Mouse (Mus musculus): Measurements from ENCODE around the gene Gm20390. TPM values are rescaled to one million over a fixed set of nuclear protein-coding genes. Genes with fewer than 3 reads are reported as not detected.

The Gm20390 gene
- not detected in 2 replicates for total RNA-seq (2017)

DNA sequence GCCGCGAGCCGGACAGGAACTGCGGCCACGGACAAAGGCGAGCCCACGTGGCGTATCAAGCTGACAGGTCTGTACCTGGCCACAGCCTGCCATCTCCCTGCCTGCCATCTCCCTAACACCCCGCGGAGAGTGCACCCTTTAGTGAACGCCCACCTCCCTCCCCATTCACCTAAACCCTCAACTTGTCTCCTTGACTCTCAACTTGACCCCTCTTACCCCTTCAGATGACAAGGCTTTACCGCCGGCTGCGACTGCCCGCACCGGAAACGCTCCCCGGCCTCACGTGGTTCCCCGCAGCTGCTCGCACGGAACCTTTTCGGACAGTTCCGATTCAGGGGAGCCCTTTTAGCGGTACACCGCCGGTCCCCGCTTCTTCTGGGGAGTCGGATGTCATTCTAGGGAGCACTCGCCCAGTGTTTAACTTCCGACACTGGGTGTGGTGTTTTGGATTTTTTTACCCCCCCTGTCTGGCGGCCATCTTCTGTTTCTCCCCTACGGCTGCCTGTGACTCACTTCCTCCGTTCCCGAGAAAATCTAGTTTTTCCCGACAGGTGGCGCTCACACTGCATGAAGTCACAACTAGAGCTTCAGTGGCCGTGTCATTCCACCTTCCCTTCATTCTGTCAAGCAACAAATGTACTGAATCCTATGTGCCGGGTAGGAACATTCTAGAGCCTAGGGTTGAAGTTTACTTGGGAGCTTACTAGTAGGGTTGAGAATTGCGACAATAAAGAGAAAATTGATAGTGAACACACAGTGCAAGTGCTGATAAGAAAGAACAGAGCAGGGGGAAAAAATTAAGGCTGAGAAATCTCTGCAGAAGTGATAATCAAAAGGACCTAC, at the start of gene Gm20390, which contains the start of gene Nme1:
Gene Gm20390 (minus strand): TSS at position 289 of the 843 bp plus-strand sequence.
Gene Nme1 (minus strand): TSS at position 517 of the 843 bp plus-strand sequence.
- ATAC-seq (replicated peaks in 1 of 2; ENCODE audit: insufficient read depth in 1 of 2, low FRiP score in 2 of 2, low TSS enrichment in 1 of 2, low read depth in 1 of 2, poor library complexity in 2 of 2, severe bottlenecking in 2 of 2) = peak; percentile 94 to 96

DNA sequence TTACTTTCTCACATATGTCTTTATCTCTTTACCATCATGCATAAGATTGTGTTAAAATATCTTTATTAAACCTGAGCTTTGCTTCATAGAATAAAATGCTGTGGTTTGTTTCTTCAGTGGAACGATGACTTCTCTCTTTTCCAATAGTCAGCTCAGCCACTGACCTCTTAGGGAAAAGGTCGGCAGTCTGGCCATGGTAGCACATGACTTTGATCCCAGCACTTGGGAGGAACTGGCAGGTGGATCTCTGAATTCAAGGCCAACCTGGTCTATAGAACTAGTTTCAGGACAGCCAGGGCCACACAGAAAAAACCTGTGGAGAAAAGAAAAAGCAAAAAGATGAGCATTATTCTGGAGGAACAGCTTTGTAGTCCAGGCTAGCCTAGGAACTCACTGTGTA, 35.3 kb upstream of the Gm20390 start:
- no peak for ATAC-seq (replicated peaks in 1 of 2; ENCODE audit: insufficient read depth in 1 of 2, low FRiP score in 2 of 2, low TSS enrichment in 1 of 2, low read depth in 1 of 2, poor library complexity in 2 of 2, severe bottlenecking in 2 of 2)

DNA sequence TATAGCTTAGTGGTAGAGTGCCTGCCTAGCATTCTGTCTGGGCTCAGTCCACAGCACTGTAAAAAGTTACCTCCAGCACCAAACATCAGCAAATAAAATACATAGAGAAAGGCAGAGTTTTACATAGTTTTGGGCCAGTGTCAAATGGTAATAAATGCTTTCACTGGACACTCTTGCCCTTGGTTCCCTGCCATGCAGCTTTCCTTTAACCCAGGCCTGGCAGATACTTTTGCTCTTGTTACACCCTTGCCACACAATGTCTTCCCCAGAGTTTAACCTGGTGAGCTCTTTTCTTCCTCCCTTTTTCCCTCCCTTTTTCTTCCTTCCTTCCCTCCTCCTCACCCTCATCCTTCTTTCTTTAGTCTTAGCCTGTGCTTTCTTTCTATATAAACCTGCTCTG, 31.2 kb upstream of the Gm20390 start:
- no peak for ATAC-seq (replicated peaks in 1 of 2; ENCODE audit: insufficient read depth in 1 of 2, low FRiP score in 2 of 2, low TSS enrichment in 1 of 2, low read depth in 1 of 2, poor library complexity in 2 of 2, severe bottlenecking in 2 of 2)

DNA sequence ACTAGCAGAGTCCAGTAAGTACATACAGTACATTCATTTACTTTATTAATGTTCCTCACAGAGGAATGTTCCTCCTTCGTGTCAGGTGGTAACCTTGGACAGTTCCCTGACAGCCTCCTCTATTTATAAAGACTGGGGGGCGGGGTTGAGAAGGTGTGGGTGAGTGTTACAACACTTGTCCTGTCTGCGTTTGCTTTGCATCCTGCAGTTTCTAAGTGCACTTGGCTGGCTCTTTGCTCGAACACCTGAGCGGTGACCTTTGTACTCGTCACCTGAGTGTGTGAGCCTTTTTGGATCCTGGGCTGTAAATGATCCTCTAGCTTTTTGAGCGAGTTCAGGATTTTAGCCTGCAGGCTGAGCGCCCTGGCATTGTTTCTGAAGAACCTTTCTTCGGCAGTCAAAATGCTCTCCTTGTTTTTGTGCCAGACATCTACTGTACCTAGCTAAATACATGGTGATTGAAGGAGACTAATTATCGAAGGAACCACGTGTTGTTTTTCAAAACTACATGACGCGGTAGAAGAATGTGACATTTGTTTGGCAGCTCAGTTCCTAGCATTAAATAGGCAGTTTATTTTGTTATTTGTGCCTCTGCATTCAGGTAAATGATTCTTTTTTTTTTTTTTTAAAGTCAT, 29.2 kb upstream of the Gm20390 start:
- ATAC-seq (replicated peaks in 1 of 2; ENCODE audit: insufficient read depth in 1 of 2, low FRiP score in 2 of 2, low TSS enrichment in 1 of 2, low read depth in 1 of 2, poor library complexity in 2 of 2, severe bottlenecking in 2 of 2) = peak; percentile 0 to 1; a peak in 1 of 4 replicates

DNA sequence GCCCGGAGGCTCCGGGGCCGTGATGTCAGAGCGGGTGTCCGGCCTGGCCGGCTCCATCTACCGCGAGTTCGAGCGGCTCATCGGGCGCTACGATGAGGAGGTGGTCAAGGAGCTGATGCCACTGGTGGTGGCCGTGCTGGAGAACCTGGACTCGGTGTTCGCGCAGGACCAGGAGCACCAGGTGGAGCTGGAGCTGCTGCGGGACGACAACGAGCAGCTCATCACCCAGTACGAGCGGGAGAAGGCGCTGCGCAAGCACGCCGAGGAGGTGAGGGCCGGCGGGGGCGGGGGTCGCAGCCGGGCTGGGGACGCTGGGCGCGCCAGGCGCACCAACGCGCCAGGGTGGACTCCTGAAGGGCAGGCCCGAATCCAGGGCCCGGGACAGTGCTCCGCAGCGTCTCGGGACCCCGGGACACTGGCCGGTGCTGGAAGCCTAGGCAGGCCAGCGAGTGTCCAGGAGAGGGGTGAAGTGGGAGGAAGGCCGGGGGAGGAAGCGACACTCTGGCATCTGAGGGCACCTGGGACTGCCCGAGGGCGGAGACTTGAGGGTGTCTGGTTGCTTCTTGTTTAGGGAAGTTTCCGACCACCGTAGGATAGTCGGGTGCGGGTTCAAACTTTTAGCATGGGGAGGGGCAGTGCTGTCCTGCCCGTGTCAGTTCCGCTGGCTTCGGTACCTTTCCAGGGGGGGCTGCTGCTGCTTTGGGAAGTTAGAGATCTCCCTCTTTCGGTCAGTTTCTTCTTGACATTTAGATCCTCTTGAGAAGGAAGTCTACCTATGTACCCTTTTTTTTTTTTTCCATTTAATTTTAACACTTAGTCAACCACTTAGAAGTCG, 28.4 kb upstream of the Gm20390 start:
- ATAC-seq (replicated peaks in 1 of 2; ENCODE audit: insufficient read depth in 1 of 2, low FRiP score in 2 of 2, low TSS enrichment in 1 of 2, low read depth in 1 of 2, poor library complexity in 2 of 2, severe bottlenecking in 2 of 2) = peak; percentile 37 to 59

DNA sequence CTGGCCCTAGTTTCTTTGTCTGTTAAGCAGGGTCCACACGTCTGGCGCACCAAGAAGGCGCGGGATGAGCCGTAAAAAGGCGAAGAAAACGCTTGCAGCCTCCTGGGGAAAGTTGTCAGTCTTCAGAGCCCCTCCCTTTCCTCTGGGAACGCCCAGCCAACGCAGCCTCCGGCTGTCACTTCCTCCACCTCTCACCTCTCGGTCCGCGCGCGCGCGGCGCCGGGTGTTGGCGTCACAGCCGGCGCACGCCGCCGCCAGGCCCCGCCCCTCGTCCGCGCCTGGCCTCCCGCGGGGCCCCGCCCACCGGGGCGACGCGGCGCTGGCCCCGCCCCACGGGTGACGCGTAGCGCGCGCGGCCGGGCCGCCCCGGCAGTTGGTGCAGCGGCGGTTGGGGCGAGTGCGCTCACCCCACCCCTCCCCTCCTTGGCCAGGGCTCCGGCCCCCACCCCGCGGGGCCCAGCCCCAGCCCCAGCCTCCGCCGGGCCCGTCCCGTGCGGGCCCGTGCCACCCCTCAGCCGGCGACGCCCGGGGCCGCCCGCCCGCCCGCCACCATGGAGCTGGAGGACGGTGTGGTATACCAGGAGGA, 27.7 kb upstream of the Gm20390 start, which contains the start of gene Spag9:
Gene Spag9 (plus strand): TSS at position 372 of the 586 bp plus-strand sequence.
- peak; percentile 76 to 79 for ATAC-seq (replicated peaks in 1 of 2; ENCODE audit: insufficient read depth in 1 of 2, low FRiP score in 2 of 2, low TSS enrichment in 1 of 2, low read depth in 1 of 2, poor library complexity in 2 of 2, severe bottlenecking in 2 of 2)

DNA sequence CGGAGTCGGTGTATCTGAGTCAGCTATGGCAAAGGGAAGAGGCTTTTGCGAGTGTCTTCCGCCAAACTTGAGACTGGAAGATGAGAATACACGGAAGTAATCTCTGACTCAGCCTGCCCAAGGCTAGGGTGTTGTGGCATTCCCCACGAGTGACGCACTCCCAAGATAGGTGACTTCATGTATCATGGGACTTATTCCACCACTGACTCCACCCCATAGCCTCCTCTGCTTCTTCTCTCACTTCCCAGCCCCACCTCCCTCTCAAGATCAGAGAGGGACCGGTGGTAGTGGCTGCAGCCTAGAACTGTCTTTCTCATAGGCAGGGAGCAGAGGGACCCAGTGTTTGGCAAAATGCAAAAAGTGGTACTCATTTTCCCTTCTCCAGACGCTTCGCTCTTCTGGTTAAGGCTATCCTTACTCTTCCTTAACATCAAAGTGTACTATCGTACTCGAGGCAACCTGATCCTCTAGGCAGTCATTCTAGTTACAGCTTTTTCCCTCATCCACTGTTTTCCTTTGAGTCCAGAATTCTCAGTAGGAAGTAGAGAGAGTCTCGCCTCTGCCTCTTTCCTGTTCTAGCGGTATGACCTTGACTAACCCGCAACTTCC, 27.1 kb upstream of the Gm20390 start:
- peak; percentile 84 for ATAC-seq (replicated peaks in 1 of 2; ENCODE audit: insufficient read depth in 1 of 2, low FRiP score in 2 of 2, low TSS enrichment in 1 of 2, low read depth in 1 of 2, poor library complexity in 2 of 2, severe bottlenecking in 2 of 2)

DNA sequence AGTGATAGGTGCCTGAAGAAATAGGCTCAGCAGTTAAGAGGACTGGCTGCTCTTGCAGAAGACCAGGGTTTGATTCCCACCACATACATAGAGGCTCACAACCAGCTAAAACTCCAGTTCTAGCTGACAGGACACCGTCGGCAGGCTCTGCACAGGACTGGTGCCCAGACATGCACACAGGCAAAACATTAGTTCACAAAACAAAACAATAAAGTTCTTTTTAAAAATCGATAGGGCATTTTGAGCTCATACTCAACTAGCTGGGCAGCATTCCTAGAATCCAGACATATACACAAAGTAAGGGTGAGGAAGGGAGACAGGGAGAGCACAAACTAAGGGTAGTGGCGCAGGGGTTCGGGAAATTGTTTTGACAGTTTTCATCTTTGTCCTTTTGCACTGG, 26.4 kb upstream of the Gm20390 start:
- no peak for ATAC-seq (replicated peaks in 1 of 2; ENCODE audit: insufficient read depth in 1 of 2, low FRiP score in 2 of 2, low TSS enrichment in 1 of 2, low read depth in 1 of 2, poor library complexity in 2 of 2, severe bottlenecking in 2 of 2)

DNA sequence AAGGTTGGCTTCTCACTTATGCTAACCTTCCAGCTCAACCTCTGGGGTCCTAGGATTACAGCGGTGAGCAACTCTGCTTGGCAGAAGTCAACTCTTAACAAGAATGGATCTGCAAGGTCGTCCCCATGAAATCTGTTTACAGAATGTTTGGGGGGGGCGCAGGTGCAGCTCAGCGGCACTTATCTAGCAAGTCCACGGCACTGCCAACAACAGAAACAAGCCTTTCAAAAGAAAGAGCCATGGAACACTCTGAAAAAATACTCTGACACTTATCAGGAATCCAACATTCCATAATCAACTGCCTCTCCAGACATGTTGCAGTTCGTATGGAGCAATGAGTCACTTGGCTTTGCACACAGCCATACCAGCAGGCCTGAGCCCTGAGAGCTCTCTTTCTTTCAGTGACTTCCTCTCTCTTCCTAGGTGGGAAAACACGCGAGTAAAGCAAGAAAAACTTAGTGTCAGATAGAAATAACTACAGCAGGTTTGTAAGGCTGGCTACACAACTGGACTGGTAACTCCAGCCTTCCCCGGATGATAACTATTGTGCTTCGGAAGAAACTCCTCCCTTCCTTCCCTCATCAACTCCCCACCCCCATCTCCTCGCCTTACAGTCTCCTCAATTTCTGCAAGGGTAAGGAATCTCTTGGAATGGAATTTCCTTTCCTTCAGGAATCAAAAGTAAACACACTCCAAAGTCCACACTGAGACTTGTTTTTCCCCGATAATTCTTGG, 20.4 kb upstream of the Gm20390 start:
- no peak for ATAC-seq (replicated peaks in 1 of 2; ENCODE audit: insufficient read depth in 1 of 2, low FRiP score in 2 of 2, low TSS enrichment in 1 of 2, low read depth in 1 of 2, poor library complexity in 2 of 2, severe bottlenecking in 2 of 2)

DNA sequence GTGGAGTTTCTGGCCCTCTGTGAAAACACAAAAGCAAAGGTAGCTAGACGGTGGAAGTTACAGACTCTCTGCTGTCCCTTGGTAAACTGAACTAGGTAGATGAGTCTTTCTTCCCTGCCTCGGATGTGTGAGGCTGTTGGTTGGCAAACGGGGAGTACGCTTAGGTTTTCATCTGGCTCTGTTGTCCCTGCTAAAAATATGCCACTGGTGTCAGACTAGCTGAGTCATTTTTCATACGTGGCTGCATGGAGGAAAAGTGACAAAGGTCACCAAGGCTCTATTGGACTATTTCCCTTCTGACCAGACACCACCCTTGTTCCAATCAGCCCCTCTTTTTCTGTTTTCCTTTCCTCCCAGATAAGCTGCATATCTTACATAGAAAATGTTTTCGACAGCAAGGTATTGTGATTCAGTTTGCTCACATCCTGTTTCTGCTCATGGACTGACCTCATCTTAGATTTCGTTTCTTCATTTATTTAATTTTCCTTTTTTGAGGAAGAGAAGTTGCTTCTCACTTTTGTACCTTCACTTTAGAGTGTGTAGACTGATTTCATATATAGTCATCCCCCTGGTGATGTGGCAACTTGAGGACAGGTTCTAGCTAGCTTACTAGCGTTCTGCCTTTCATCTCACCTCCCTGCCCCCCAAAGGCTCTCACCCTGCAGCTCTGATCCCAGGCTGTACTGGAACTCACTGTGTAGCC, 19.7 kb upstream of the Gm20390 start:
- peak in 1 of 2 experiments; percentile 32; a peak in 2 of 4 replicates for ATAC-seq (replicated peaks in 1 of 2; ENCODE audit: insufficient read depth in 1 of 2, low FRiP score in 2 of 2, low TSS enrichment in 1 of 2, low read depth in 1 of 2, poor library complexity in 2 of 2, severe bottlenecking in 2 of 2)

DNA sequence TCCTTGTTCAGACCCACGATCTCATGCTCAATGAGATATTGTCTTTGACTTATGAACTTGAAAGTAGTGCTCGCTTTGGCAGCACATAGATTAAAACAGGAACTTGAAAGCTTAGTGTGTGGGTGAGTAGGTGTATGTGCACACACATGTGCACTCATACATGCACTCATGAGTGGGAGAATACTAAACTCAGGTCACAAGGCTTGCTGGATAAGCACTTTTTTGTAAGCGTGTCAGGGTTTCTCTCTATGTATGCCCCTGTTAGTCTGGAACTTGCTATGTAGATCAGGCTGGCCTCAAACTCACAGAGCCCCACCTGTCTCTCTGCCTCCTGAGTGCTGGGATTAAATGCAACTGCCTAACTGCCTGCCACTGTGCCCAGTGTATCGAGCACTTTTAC, 18.9 kb upstream of the Gm20390 start:
- no peak for ATAC-seq (replicated peaks in 1 of 2; ENCODE audit: insufficient read depth in 1 of 2, low FRiP score in 2 of 2, low TSS enrichment in 1 of 2, low read depth in 1 of 2, poor library complexity in 2 of 2, severe bottlenecking in 2 of 2)

DNA sequence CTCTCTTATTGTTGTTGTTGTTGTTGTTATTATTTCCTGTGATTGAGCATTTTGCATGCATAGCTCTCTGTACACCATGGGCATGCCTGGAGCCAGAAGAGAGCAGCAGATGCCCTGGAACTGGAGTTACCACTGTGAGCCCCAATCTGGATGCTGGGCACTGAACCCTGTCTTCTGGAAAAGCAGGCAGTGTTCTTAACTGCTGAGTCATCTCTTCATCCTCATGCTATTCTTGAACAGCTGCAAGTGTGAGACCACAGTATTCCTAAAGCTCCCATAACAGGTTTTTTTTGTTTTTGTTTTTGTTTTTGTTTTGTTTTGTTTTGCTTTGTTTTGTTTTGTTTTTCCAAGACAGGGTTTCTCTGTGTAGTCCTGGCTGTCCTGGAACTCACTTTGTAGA, 18.2 kb upstream of the Gm20390 start:
- ATAC-seq (replicated peaks in 1 of 2; ENCODE audit: insufficient read depth in 1 of 2, low FRiP score in 2 of 2, low TSS enrichment in 1 of 2, low read depth in 1 of 2, poor library complexity in 2 of 2, severe bottlenecking in 2 of 2) = no peak

DNA sequence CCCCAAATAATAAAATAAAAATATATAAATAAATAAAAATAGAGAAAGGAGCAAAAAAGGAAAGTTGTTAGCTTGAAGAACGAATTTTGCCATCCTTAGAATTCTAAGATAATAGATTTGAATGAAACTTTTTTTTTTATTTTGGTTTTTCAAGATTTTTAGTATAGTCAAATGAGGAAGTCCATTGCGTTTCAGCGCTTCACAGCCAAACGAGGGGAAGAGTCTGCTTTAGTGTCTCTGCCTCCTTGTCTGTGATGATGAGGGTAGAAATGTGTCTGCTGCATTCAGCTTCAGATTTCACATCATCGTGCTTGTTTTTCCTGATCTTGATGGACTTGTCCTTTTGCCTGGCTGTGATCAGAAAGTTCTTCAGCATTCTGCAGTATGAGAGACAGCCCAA, 17.2 kb upstream of the Gm20390 start:
- ATAC-seq (replicated peaks in 1 of 2; ENCODE audit: insufficient read depth in 1 of 2, low FRiP score in 2 of 2, low TSS enrichment in 1 of 2, low read depth in 1 of 2, poor library complexity in 2 of 2, severe bottlenecking in 2 of 2) = no peak

DNA sequence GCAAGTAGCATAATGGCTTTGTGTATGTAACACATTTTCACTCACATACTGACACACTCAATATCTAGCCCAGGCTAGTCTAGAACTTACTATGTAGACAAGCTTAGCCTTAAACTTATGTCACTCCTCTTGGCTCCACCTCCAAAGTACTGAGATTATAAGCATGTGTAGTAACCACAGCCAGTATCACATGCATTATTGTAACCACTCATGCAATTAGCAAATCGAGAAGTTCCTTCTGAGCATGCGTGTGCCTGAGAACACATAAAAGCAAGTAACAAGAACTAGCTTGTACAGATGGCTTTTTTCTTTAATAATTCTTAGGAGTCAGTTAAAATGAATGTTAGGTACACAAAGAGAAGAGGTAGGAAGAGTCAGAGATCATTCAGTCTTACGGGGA, 16.5 kb upstream of the Gm20390 start:
- ATAC-seq (replicated peaks in 1 of 2; ENCODE audit: insufficient read depth in 1 of 2, low FRiP score in 2 of 2, low TSS enrichment in 1 of 2, low read depth in 1 of 2, poor library complexity in 2 of 2, severe bottlenecking in 2 of 2) = no peak

DNA sequence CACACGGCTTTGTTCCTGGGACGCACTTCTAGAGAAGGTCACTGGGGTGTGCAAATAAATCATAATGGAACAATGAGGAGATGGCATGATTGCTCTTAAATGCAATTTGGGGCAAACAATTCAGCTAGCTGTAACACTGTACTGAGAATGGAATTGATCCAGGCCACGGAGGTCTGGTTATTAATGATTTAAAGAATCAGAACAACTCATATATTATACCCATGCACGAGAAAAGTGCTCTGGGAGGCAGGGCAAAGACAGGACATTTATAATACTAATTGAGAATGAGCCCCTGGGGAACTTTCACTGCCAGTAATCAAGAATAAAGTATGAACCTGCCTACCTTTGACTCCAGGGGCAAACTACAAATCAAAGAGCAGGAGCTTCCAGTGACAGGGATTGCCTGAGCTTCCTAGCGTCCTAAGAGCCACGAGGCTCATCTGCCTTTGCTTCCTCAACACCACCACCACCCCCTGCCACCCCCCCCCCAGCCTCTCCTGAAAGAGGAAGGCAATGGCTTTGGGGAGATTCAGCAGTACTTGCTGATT, 11.5 kb upstream of the Gm20390 start:
- ATAC-seq (replicated peaks in 1 of 2; ENCODE audit: insufficient read depth in 1 of 2, low FRiP score in 2 of 2, low TSS enrichment in 1 of 2, low read depth in 1 of 2, poor library complexity in 2 of 2, severe bottlenecking in 2 of 2) = no peak

DNA sequence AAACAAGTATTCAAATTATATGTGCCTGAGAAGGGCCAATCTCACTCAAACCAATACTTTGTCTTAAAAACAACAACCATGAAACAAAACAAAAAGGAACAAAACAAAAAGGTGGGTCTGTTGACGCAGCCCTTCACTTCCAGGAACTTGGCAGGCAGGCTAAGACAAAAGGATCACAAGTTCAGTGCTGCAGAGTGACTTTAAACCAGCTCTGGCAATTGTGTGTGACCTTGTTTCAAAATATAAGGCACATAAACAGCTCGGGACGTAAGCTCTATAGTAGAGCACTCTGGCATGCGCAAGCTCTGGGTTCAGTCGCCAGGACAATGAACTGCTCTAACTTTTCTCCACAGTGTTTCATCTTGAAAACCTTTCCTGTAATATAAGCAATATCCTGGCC, 4.9 kb upstream of the Gm20390 start:
- ATAC-seq (replicated peaks in 1 of 2; ENCODE audit: insufficient read depth in 1 of 2, low FRiP score in 2 of 2, low TSS enrichment in 1 of 2, low read depth in 1 of 2, poor library complexity in 2 of 2, severe bottlenecking in 2 of 2) = no peak

Data from hematopoietic stem cell, adult 5-6 weeks (primary cell).